Mouse (Mus musculus) fat pad, adult 2 months (tissue): ENCODE measurements around the gene Ckap2l.

Experiments used
- DNase-seq: peaks from one replicate; pipeline ENCODE4 v3.0.0-alpha.2; 2011; ENCODE audit warnings: low read depth, low spot score; ENCODE audit errors: extremely low read depth

Ckap2l gene

DNA sequence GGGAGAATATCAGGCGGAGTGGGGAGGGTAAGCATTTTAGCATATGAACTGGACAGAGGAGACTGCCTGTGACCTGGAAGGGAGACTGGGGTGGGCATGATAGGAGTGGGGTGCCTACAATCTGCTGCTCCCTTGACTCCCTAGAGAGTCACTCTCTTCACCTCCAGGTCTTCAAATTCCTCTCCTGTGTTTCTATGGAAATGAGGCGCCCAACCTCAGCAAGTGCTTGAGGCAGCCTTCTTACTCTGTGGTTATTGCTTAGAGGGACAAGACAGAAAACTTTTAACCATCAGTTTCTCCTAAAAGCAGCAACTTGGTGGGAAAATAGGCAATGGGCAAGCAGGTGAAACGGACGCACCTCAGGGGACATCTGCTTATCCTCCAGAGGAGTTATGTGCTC is 60.5 kb downstream of the Ckap2l start:
- no peak for DNase-seq

DNA sequence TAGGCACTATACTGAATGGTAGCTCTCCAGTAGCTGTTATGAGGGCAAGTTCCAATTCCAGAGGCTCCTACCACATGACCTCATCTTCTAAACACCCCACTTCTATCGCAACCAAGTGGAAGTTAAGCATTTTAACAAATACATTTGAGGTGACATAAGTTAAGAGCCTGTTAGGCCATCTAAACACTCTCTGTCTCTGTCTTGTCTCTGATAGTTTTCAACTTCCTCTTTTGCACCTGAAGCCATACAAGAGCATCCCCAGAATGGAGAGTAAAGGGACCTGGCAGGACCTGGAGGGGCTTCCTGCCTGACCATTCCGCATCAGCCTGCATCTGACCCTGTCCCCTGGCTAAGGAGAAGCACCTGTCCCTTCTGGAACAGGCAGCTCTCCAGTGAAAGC is 62.3 kb downstream of the Ckap2l start:
- DNase-seq = no peak

DNA sequence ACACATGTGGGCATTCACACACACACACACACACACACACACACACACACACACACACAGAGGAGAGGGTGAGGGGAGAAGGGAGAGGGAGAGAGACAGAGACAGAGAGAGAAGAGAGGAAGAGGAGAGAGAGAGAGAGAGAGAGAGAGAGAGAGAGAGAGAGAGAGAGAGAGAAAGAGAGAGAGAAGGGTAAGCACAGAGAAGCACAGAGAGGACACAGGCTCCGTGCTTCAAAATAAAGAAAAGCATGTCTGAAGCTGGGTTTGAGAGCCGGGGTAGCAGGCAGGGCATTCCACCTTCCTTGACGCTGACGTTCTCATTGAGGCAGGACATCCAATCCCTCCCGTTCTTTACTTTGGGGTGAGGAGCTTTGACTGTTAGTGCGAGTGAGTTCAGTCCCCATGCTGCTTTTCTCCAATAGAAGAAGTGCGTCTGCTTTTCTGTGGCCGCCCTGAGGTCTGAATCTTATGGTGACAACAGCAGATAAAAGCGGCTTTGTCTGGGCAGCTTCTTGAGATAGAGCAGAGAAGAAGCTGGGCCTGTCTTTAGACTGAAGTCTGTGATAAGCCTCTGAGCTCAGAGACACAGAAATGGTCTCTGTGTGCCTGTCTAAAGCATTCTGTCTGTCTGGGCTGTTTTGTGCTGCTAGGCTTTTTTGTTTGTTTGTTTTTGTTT is 63.1 kb downstream of the Ckap2l start:
- no peak for DNase-seq

DNA sequence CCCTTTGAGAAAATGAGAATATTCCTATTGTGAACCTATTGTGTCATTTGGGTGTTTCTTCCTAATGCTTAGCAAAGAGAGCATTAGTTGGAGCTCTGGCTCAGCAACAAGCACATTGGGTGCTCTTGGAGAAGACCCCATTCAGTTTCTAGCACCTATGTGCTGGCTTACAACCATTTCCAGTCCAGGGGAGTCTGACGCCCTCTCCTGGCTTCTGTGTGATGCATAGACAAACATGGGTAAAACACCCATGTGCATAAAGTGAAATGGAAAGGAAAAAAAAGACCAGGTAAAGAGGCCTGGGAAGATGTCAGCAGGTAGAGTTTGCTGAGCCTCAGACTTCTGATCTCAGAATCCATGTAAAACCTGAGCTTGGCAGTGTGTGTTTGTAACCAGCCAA is 63.8 kb downstream of the Ckap2l start:
- DNase-seq = no peak

DNA sequence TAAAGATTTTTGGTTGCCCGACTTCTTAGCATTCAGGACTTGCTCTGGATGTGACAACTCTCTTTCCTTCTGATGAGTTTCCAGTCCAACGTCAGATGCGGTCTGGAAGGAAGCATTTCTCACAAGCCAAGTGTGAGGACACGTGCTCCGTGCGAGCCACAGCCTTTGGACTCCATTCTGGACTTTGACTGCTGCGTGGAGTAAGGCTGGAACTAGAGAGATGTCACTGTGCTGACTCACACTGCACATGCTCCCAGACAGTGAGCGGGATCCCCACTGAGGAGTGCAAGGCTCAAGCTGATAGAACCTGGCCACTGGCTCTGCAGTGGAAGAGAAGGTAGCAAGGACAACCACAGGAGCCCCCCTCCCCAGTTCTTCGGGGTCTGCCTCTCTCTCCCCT is 64.5 kb downstream of the Ckap2l start:
- DNase-seq = no peak

DNA sequence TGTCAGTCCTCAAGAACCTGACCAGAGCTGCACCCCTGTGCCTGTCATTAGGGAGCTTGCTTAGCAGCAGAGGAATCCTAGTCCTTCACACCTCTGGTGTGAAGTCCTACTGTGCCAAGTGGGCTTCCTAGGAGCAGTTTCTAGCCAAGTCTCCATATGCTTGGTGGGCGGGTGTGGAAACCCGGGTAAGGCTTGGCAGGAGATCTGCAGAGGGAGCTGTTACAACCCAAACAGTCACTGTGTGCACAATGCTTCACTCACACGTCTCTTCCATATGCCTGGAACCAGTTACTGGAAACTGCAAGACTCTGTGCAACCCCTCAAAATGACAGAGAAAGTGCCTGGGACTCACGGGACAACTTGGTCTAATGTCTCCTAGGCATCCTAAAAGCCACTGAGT is 65.0 kb downstream of the Ckap2l start:
- no peak for DNase-seq

DNA sequence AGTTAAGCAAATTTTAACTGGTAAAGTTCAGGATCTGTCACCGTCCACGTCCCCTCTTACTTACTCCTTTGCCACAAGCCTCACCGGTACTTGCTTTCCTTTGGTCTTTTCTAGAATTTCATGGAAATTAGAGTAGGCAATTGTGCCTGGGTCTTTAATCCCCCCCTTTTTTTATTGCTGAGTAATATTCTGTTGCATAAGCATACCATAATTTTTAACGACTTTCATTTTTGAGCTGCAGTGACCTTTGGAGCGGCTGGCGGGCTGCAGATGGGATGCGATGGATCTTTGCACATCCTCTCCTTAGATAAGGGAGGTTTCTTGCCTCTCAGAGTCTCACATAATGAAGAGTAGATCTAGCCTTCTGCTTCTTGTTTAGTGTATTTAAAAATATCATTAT is 67.7 kb downstream of the Ckap2l start:
- DNase-seq = no peak

DNA sequence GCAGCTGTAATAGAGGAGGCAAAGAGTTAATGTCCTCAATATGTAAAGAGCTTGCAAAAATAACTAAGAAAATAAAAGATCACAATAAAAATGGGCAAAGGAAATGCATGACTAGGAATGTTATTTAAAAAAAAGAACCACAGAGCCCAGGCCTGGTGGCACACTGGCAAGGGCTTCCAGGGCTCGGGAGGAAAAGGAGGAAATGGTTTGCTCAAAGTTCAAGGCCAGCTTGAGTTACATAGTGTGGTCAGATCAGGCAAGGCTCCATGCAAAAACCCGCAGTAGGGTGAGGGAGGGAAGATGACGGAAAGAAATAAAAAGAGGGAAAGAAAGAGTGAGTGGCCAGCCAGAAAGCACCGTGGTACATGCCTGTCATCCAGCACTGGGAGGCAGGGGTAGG is 68.4 kb downstream of the Ckap2l start:
- DNase-seq = no peak

DNA sequence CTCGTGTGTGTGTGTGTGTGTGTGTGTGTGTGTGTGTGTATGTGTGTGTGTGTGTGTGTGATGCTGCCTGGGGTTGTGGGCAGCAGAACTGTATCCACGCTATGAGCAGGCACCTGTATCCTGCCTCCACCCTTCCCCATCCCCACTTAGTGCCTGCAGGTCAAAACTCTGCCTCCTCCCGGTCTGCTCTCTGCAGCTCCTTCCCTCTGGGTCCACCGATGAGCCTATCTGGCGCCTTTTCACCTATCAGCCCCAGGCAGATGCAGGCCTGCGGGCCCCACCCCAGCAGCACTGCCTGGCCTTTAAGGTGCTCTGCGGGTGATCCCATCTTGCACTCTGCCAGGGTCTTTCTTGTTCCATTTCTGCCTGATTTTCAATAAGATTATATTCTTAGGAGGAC is 69.3 kb downstream of the Ckap2l start:
- no peak for DNase-seq

DNA sequence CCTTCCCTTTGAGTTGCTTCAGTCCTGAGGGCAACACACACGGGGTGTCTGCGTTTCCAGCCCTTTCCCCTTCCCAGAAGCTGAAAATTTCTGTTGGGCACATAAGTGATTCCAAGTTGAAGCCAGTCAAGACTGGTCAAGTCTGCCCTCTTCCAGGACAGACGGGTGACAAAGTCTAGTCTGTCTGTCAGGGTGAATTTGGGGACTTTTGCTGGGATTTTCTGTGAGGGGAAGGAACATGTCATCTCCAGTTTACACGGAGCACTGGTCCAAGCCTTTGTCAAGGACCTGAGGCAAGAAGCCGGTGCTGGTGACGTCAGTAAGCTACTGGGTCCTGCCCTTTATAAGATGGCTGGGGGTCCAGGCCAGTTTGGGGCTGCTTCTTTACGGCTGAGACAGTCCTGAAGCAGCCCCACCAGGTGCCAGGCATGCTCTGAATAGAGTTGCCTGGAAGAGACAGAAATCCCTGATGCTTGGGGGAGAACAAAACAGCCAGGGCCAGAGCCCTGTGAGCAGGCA is 69.9 kb downstream of the Ckap2l start:
- DNase-seq = no peak

DNA sequence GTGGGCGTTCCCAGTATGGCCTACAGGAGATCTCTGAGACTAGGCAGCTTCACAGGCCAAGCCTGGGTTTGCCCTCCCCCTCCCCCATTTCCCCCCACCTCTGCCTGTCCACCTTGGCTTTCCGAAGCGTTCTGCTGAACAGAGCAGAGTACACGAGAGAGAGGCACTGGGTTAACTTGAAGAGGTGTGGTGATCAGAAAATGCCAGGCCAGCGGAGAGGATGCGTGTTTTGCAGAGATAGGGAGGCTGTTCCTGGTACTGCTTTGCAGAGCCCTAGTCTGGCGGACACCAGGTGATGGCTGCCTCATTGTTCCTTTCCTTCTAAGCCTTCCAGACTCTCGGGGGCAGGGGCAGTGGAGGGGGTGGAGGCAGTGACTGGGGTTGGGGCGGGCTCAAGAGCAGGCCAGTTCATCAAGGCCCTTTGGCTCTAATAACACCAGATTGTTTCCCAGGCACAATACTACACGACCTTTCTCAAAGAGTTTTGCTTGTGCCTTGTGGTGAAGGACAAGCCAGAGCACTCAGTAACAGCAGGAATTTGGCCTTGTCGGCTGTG is 70.6 kb downstream of the Ckap2l start:
- no peak for DNase-seq

DNA sequence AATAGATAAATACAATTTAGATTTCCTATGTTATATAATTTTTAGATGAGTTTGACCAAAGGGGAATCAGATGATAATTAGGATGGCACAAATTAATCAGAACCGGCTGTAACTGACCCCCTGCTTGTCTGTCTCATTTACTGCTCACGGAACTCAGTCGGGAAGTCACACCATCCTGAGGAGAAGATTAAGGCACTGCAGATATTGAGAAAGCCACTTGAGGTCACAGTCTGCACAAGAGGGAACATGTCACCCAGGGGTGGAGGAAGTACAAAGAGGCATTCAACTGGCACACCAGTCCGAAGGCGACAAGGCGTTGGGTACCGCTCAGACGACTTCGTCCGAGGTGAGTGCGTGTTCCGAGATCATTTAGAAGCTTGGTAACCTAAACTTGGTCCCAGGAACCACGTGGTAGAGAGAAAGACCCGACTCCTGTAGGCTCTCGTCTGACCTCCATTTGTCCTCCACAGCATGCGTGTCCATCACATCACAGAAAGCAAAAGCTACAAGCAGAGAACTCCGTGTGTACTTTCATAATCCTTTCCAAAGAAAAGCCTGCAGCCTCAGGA is 71.7 kb downstream of the Ckap2l start:
- no peak for DNase-seq

DNA sequence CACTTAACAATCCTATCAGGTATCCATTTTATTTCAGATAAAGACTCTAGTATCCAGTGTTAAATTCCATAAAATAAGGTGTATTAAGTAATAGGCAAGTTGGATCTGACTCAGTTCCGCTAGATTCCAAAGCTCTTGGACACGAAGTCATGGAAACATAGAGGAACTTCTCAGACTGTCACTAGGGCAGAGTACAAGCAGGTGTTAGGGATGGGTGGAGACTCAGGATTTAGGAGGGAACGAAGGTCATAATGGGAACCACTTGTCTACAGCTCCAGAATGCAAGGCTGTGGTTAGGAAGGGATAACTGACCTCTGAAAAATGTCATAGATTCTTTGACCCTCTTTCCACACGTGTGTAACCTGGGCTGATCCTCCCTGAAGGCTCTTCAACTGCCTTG is 72.8 kb downstream of the Ckap2l start:
- no peak for DNase-seq

DNA sequence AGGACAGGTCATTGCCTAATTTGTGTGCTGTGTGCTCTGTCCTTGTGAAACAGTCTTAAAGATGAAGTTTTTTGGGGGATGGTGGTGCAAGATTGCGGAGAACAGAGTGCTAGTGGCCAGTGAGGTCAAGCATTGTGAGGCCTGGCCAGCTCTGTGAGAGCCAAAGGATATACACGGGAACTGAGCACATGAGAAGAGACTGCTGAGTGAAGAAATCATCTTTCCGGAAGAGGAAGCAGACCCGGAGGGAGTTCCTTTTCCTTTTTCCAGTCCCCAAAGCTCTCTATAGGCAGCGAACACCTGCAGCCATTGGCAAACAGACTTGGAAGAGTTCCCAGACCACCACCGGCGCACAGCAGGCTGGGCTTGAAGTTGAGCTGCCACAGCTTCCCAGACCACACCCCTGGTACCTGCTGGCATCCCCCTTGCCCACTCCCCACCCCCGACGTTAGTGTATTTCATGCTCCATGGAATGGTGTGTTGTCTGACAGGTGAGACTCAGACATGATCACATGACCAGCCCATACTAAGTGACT is 75.8 kb downstream of the Ckap2l start:
- DNase-seq = no peak

DNA sequence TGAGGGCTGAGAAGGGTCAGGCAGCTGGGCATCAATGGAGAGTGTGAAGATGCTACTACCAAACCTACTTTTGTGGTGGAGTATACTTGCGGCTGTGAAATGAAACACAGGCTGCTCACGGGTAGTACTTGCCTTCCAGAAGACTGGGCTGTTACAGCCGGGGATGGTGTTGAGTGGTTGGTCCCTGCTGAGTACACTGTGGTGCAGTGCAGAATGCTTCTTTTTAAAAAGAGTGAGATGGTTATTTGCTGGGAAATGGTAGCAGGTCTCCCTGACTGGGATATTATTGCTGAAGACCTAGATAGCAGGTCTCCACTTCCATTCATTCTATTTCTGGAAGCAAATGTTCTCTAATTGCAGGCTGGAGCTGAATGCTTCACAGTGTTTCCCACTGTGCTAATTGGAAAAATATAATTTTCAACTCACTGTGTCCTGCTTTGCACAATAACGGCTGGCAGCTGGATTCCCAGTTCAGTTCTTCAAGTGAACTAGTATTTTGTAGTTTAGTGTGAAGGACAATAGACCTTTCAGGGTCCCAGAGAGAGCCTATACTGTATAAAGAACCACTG is 78.4 kb downstream of the Ckap2l start:
- DNase-seq = no peak
